In the genomic region with DNA sequence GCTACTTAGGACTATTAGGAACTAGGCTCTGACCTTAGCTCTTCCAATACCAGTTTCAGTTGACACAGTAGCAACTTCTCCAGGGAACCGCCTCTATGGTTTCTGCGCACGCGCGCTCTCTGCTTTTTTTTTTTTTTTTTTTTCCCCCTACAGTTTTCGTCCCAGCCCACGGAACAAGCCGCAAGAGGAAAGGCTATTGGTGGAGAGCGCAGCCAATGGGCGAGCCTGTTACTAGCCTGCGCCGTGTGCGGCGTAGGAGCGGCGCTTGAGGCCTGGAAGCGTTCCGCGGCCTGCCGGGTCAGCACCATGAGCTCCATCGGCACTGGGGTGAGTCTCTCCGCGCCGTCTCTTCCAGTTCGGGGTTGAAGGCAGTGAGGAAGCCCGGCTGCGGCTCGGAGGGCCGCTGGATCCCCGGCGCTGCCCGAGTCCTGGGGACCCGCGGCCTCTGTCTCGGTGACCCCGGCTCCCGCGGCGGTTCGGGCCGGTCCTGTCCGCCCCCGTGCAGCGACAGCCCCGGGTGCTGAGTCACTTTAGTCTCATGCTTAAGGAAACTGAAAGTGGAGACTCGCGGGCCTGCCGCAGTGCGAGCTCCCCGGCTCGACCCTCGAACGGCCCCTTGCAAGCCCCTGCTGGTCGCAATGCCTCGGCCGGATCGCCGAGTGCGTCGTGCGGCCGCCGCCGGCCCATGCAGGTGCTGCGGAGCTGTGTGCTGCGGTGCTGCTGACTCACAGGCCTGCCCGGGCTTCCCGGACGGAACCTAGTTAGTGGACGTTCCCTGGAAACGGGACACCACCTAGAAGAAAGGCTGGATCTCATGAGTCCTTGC, we compare ENCODE assay signal across 7 mouse cellular contexts. TPM values are rescaled to one million over a fixed set of nuclear protein-coding genes. Genes with fewer than 3 reads are reported as not detected.
DNase-seq lines count a peak whose midpoint lies in the region; ATAC-seq lines count a peak whose summit lies in the region.

A gene (plus strand): TSS at position 181 of the 826 bp plus-strand sequence.

- WGBS in embryonic facial prominence, embryonic 12.5 days = under 1% methylated on average over 71 of the region's 71 CpGs
- WGBS in limb, embryonic 11.5 days = under 1% methylated on average over 71 of the region's 71 CpGs
- WGBS in midbrain, embryonic 14.5 days = under 1% methylated on average over 71 of the region's 71 CpGs

- DNase-seq in adrenal gland, postnatal 25 days = peak; percentile 88
- DNase-seq in heart, adult 11 months = peak; percentile 100
- peak; percentile 91 for DNase-seq in kidney, adult 18-20 months
- DNase-seq in limb, embryonic 11.5 days (ENCODE audit: low spot score) = peak; percentile 91
- DNase-seq in midbrain, embryonic 14.5 days = peak; percentile 97
- DNase-seq in spleen, adult 18-20 months = peak; percentile 79 to 83

- H3K4me2 ChIP-seq in embryonic facial prominence, embryonic 12.5 days (replicated peaks) = peak within 1 kb of the TSS; percentile 67
- peak within 1 kb of the TSS; percentile 66 for H3K4me2 ChIP-seq in limb, embryonic 11.5 days (ENCODE audit: low read depth, severe bottlenecking)
- peak within 1 kb of the TSS; percentile 74 for H3K4me2 ChIP-seq in midbrain, embryonic 14.5 days (ENCODE audit: low read length)

- no peaks in the 10 kb centered on the region for H3K27me3 ChIP-seq in embryonic facial prominence, embryonic 12.5 days
- no peaks in the 10 kb centered on the region for H3K27me3 ChIP-seq in limb, embryonic 11.5 days (ENCODE audit: control insufficient read depth, insufficient read depth, low read length)
- no peaks in the 10 kb centered on the region for H3K27me3 ChIP-seq in midbrain, embryonic 14.5 days (ENCODE audit: control insufficient read depth, insufficient read depth, low read length)

- peaks cover 13% of the 10 kb centered on the region; the same call in 1 of the 2 replicates for H3K36me3 ChIP-seq in embryonic facial prominence, embryonic 12.5 days
- H3K36me3 ChIP-seq in limb, embryonic 11.5 days (ENCODE audit: control insufficient read depth, insufficient read depth, low read length) = peaks cover 6% of the 10 kb centered on the region; the same call in 1 of the 2 replicates
- peaks cover 11% of the 10 kb centered on the region for H3K36me3 ChIP-seq in midbrain, embryonic 14.5 days (ENCODE audit: control insufficient read depth, insufficient read depth, low read length)

- peak; percentile 99 for ATAC-seq in embryonic facial prominence, embryonic 12.5 days (ENCODE audit: insufficient number of reproducible peaks, insufficient read depth, low FRiP score, low TSS enrichment)
- peak; percentile 98 for ATAC-seq in limb, embryonic 11.5 days (ENCODE audit: insufficient number of reproducible peaks, low FRiP score, low TSS enrichment, low read depth)
- peak; percentile 100 for ATAC-seq in midbrain, embryonic 14.5 days (ENCODE audit: low FRiP score, low TSS enrichment)

- H3K9ac ChIP-seq in embryonic facial prominence, embryonic 12.5 days = peak within 1 kb of the TSS; percentile 94
- peak within 1 kb of the TSS; percentile 93 for H3K9ac ChIP-seq in limb, embryonic 11.5 days (ENCODE audit: low read length)
- peak within 1 kb of the TSS; percentile 96 for H3K9ac ChIP-seq in midbrain, embryonic 14.5 days (replicated peaks; ENCODE audit: low read length)

- peak within 1 kb of the TSS; percentile 98 for H3K27ac ChIP-seq in embryonic facial prominence, embryonic 12.5 days
- H3K27ac ChIP-seq in limb, embryonic 11.5 days (replicated peaks; ENCODE audit: low read depth, low read length) = peak within 1 kb of the TSS; percentile 93
- peak within 1 kb of the TSS; percentile 95 for H3K27ac ChIP-seq in midbrain, embryonic 14.5 days (replicated peaks; ENCODE audit: low read depth, low read length)

- no peaks in the 10 kb centered on the region for H3K9me3 ChIP-seq in embryonic facial prominence, embryonic 12.5 days
- H3K9me3 ChIP-seq in limb, embryonic 11.5 days (ENCODE audit: control insufficient read depth, low read length) = no peaks in the 10 kb centered on the region
- H3K9me3 ChIP-seq in midbrain, embryonic 14.5 days (ENCODE audit: control insufficient read depth, low read length) = no peaks in the 10 kb centered on the region

- peaks cover 7% of the 10 kb centered on the region for H3K4me1 ChIP-seq in embryonic facial prominence, embryonic 12.5 days
- peaks cover 3% of the 10 kb centered on the region; the same call in 1 of the 2 replicates for H3K4me1 ChIP-seq in limb, embryonic 11.5 days (ENCODE audit: control insufficient read depth, insufficient read depth, low read length)
- H3K4me1 ChIP-seq in midbrain, embryonic 14.5 days (ENCODE audit: control insufficient read depth, insufficient read depth, low read length) = peaks cover 11% of the 10 kb centered on the region; the same call in 1 of the 2 replicates

- H3K4me3 ChIP-seq in embryonic facial prominence, embryonic 12.5 days = peak within 1 kb of the TSS; percentile 99
- H3K4me3 ChIP-seq in limb, embryonic 11.5 days (ENCODE audit: low read depth, low read length) = peak within 1 kb of the TSS; percentile 86
- peak within 1 kb of the TSS; percentile 94 for H3K4me3 ChIP-seq in midbrain, embryonic 14.5 days (replicated peaks; ENCODE audit: low read depth, low read length)

RNA-seq across cellular contexts. Expression of the gene that starts here (rescaled TPM):
- 332 and 408 TPM in 2 replicates for total RNA-seq in adrenal gland, postnatal 25 days (2021)
- polyA plus RNA-seq in embryonic facial prominence, embryonic 12.5 days (2016; fragmentation: Nextera tagmentation; extraction: Ambion mirVana) = 621 and 638 TPM in 2 replicates
- 628 and 652 TPM in 2 replicates for polyA plus RNA-seq in limb, embryonic 11.5 days (2014; fragmentation: Nextera tagmentation; extraction: Ambion mirVana)
- polyA plus RNA-seq in midbrain, embryonic 14.5 days (2014; fragmentation: Nextera tagmentation; extraction: Ambion mirVana) = 552 and 556 TPM in 2 replicates

Comparison
In these comparisons a context has a peak if more than half of its experiments do, and no peak if none do; other contexts are left out.
1. Peak in every context shown above with its lines: DNase-seq, ATAC-seq, H3K4me3 ChIP-seq and H3K27ac ChIP-seq.